Mouse (Mus musculus) small intestine, adult 2 months (tissue): Measurements from ENCODE around the gene Rps6.

ENCODE experiments used
- CTCF ChIP-seq: fragments of 200-500 bp; IDR thresholded peaks from 2 replicates; pipeline ENCODE4 v1.5.1; 2012; ENCODE audit warnings: low read depth, mild to moderate bottlenecking, control low read depth, inconsistent platforms, low read length, moderate library complexity, mixed read lengths; ENCODE audit not compliant: insufficient replicate concordance, insufficient read length; ENCODE audit errors: extremely low read depth
- POLR2A ChIP-seq: fragments of 200-500 bp; IDR thresholded peaks from 2 replicates; pipeline ENCODE4 v1.6.1; 2012; ENCODE audit warnings: low read depth, mild to moderate bottlenecking, control low read depth, inconsistent platforms, low read length, moderate library complexity

- TF ChIP-seq CTCF (no peak), POLR2A (no peak)
These were observed 14.8 kb upstream of the Rps6 start for GRCm38 (mm10) chr4:86871988-86872387.
